Mouse (Mus musculus): ENCODE measurements around the gene Prkn. TPM values are rescaled to one million over a fixed set of nuclear protein-coding genes. Genes with fewer than 3 reads are reported as not detected.

The Prkn gene
- total and polyA plus RNA-seq, 3 experiments: 0.39 to 0.50 TPM; not detected in 1

DNA sequence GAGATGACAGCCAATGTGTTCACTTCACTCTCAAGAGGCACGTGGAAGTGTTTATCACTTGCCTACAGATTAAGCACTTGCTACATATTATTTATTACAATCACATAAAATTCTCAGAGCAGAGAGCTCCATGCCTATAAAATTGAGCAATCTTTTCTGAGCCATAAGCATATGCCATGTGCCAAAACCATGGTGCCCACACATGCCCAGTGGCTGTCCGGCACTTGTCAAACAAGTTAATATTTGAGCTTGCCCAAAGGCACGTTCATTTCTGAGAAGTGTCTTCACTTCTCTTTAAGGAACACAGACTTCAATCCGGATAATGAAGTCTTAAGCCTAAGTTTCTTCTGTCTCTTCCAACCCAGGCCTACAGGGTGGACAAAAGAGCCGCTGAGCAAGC, 1210.1 kb downstream of the Prkn start:
- Histone ChIP-seq H3K4me1 (ENCODE audit: control insufficient read depth in 1 of 2, insufficient read depth in 2 of 2, low read length in 2 of 2) (peaks cover 4 to 17% of the 10 kb centered on the region in 2 experiments; a peak in 3 of 4 replicates), H3K27me3 (ENCODE audit: control insufficient read depth in 1 of 2, insufficient read depth in 2 of 2, low read length in 2 of 2) (no peaks in the 10 kb centered on the region), H3K9me3 (replicated peaks; ENCODE audit: insufficient read depth, low read length) (no peaks in the 10 kb centered on the region), H3K9ac (ENCODE audit: control insufficient read depth, low read depth, low read length, poor library complexity, severe bottlenecking) (no peak overlapping the region), H3K4me3 (ENCODE audit: control insufficient read depth in 1 of 2, insufficient read depth in 1 of 2, low read depth in 2 of 2, low read length in 2 of 2) (no peak overlapping the region), H3K27ac (ENCODE audit: control insufficient read depth, low read depth, low read length) (no peak overlapping the region), H3K36me3 (ENCODE audit: control insufficient read depth in 1 of 2, insufficient read depth in 2 of 2, low read length in 2 of 2) (peaks cover 0 to 8% of the 10 kb centered on the region in 2 experiments; a peak in 2 of 4 replicates), H3K79me2 (ENCODE audit: control insufficient read depth, insufficient read depth, low read length, poor library complexity) (no peaks in the 10 kb centered on the region)
- TF ChIP-seq ZMIZ1 (IDR thresholded peaks at IDR 0.05; ENCODE audit: low read depth, low read length) (no peak), GATA1 (IDR thresholded peaks at IDR 0.05; ENCODE audit: low read depth, low read length) (no peak), HCFC1 (IDR thresholded peaks at IDR 0.05; ENCODE audit: low read depth, low read length) (no peak), NRF1 (IDR thresholded peaks at IDR 0.05; ENCODE audit: insufficient read depth, low read depth, low read length, poor library complexity, severe bottlenecking) (no peak), MXI1 (IDR thresholded peaks at IDR 0.05; ENCODE audit: low read depth, low read length) (no peak), POLR2AphosphoS5 (IDR thresholded peaks at IDR 0.05; ENCODE audit: borderline replicate concordance, low read depth, low read length) (no peak), CTCF (IDR thresholded peaks at IDR 0.05 in 2 of 3, conservative IDR thresholded peaks at IDR 0.05 in 1 of 3; ENCODE audit: control insufficient read depth in 1 of 3, insufficient read depth in 1 of 3, low read depth in 2 of 3, low read length in 3 of 3, poor library complexity in 1 of 3, severe bottlenecking in 1 of 3) (no peak), MEF2A (IDR thresholded peaks at IDR 0.05; ENCODE audit: extremely low read depth, insufficient replicate concordance, low read depth, low read length, poor library complexity, severe bottlenecking) (no peak)
- no peak for DNase-seq (ENCODE audit: low read depth, low spot score)

DNA sequence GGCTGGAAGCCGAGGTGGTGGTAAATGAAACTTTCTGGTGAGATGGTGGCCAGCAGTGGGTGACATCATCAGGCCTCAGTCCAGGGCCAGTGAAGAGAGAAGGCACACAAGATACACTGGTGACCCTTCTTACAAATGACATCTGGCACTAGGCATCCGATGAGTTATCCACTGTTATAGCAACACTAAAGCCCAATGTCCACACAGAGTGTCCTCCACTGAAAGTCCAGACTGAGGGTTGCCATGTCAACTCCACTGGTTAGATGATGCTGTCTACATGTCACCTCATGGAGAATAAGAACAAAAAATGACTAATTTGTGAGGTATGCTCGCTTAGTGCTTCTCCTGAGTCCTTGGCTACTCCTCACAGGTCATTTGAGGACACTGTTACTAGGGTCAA, 1210.8 kb downstream of the Prkn start:
- no peak for DNase-seq (ENCODE audit: low read depth, low spot score)
- H3K27me3 ChIP-seq (ENCODE audit: control insufficient read depth in 1 of 2, insufficient read depth in 2 of 2, low read length in 2 of 2): no peaks in the 10 kb centered on the region
- H3K4me3 ChIP-seq (ENCODE audit: control insufficient read depth in 1 of 2, insufficient read depth in 1 of 2, low read depth in 2 of 2, low read length in 2 of 2): no peak overlapping the region
- peaks cover 0 to 8% of the 10 kb centered on the region in 2 experiments; a peak in 2 of 4 replicates for H3K36me3 ChIP-seq (ENCODE audit: control insufficient read depth in 1 of 2, insufficient read depth in 2 of 2, low read length in 2 of 2)
- no peaks in the 10 kb centered on the region for H3K9me3 ChIP-seq (replicated peaks; ENCODE audit: insufficient read depth, low read length)
- TF ChIP-seq POLR2AphosphoS5 (IDR thresholded peaks at IDR 0.05; ENCODE audit: borderline replicate concordance, low read depth, low read length) (no peak), SMC3 (IDR thresholded peaks at IDR 0.05; ENCODE audit: low read depth, low read length) (no peak), NRF1 (IDR thresholded peaks at IDR 0.05; ENCODE audit: insufficient read depth, low read depth, low read length, poor library complexity, severe bottlenecking) (no peak)
- no peak overlapping the region for H3K9ac ChIP-seq (ENCODE audit: control insufficient read depth, low read depth, low read length, poor library complexity, severe bottlenecking)
- no peaks in the 10 kb centered on the region for H3K79me2 ChIP-seq (ENCODE audit: control insufficient read depth, insufficient read depth, low read length, poor library complexity)
- H3K27ac ChIP-seq (ENCODE audit: control insufficient read depth, low read depth, low read length): no peak overlapping the region
- H3K4me1 ChIP-seq (ENCODE audit: control insufficient read depth in 1 of 2, insufficient read depth in 2 of 2, low read length in 2 of 2): peaks cover 4 to 14% of the 10 kb centered on the region in 2 experiments; a peak in 3 of 4 replicates

DNA sequence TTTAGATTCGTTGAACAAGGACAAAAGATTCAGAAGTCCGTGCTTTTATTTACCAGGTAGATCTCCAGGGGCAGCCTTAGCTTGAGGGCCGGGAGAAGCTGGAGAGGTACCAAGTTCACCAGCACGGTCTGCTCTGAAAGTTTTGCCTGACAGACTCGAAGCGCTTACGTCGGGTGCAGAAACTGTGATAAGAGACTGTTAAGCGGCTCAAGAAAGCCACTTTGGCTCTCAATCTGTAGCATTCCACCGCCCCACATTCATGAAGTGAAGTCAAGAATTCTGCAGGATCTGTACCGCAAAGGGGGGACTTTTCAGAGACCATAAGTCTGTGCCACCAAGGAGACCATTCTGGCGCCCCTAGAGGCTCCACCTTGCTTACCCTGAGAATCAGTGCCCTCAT, 1212.5 kb downstream of the Prkn start:
- no peaks in the 10 kb centered on the region for H3K9me3 ChIP-seq (replicated peaks; ENCODE audit: insufficient read depth, low read length)
- peaks cover 4 to 12% of the 10 kb centered on the region in 2 experiments; a peak in 3 of 4 replicates for H3K4me1 ChIP-seq (ENCODE audit: control insufficient read depth in 1 of 2, insufficient read depth in 2 of 2, low read length in 2 of 2)
- H3K79me2 ChIP-seq (ENCODE audit: control insufficient read depth, insufficient read depth, low read length, poor library complexity): no peaks in the 10 kb centered on the region
- TF ChIP-seq MYC (IDR thresholded peaks at IDR 0.05; ENCODE audit: low read depth, low read length): no peak
- TF ChIP-seq HCFC1 (IDR thresholded peaks at IDR 0.05; ENCODE audit: low read depth, low read length): no peak
- no peak for TF ChIP-seq E2F4 (IDR thresholded peaks at IDR 0.05; ENCODE audit: borderline replicate concordance, low read depth, low read length)
- no peak for TF ChIP-seq MAFK (IDR thresholded peaks at IDR 0.05; ENCODE audit: borderline replicate concordance, low read depth, low read length)
- TF ChIP-seq RCOR1 (IDR thresholded peaks at IDR 0.05; ENCODE audit: low read depth, low read length): no peak
- H3K36me3 ChIP-seq (ENCODE audit: control insufficient read depth in 1 of 2, insufficient read depth in 2 of 2, low read length in 2 of 2): peaks cover 0 to 7% of the 10 kb centered on the region in 2 experiments; a peak in 2 of 4 replicates
- H3K27ac ChIP-seq (ENCODE audit: control insufficient read depth, low read depth, low read length): no peak overlapping the region
- no peak overlapping the region for H3K4me3 ChIP-seq (ENCODE audit: control insufficient read depth in 1 of 2, insufficient read depth in 1 of 2, low read depth in 2 of 2, low read length in 2 of 2)
- no peak for DNase-seq (ENCODE audit: low read depth, low spot score)
- H3K9ac ChIP-seq (ENCODE audit: control insufficient read depth, low read depth, low read length, poor library complexity, severe bottlenecking): no peak overlapping the region
- no peaks in the 10 kb centered on the region for H3K27me3 ChIP-seq (ENCODE audit: control insufficient read depth in 1 of 2, insufficient read depth in 2 of 2, low read length in 2 of 2)

All from MEL (cell line).